10 mouse cellular contexts compared by ENCODE assay signal in genomic region chr15:83445908-83446307, GRCm38 (mm10). TPM values are rescaled to one million over a fixed set of nuclear protein-coding genes. Genes with fewer than 3 reads are reported as not detected.
A peak's percentile ranks its signal among the peaks of the same experiment; 100 is the strongest.
DNase-seq lines count a peak whose midpoint lies in the region; ATAC-seq lines count a peak whose summit lies in the region.
"Had no signal": no experiment of that assay in that cellular context is flagged by ENCODE, and none has a peak within 500 bp of the region (broad histone marks: within the 10 kb centered on the region; RNA-seq: fewer than 3 reads in every experiment).

No protein-coding gene starts in this region.

- no peaks in the 10 kb centered on the region for H3K27me3 ChIP-seq in hindbrain, embryonic 13.5 days
- no peaks in the 10 kb centered on the region for H3K27me3 ChIP-seq in hindbrain, embryonic 16.5 days (replicated peaks; ENCODE audit: control insufficient read depth, insufficient read depth, low read length)
- no peaks in the 10 kb centered on the region for H3K27me3 ChIP-seq in embryonic facial prominence, embryonic 11.5 days (ENCODE audit: control insufficient read depth, insufficient read depth, low read length)
- no peaks in the 10 kb centered on the region for H3K27me3 ChIP-seq in embryonic facial prominence, embryonic 15.5 days
- H3K27me3 ChIP-seq in liver, embryonic 13.5 days = no peaks in the 10 kb centered on the region

- ATAC-seq in hindbrain, embryonic 13.5 days (ENCODE audit: low FRiP score) = no peak
- no peak for ATAC-seq in hindbrain, embryonic 16.5 days
- ATAC-seq in embryonic facial prominence, embryonic 11.5 days (replicated peaks; ENCODE audit: insufficient number of reproducible peaks, low FRiP score, low TSS enrichment, low read depth) = no peak
- ATAC-seq in embryonic facial prominence, embryonic 15.5 days (ENCODE audit: insufficient number of reproducible peaks, low FRiP score, low TSS enrichment, low read depth) = 0 out of 2 replicates have a peak, but pooled peaks have one; percentile 26
- no peak for ATAC-seq in liver, embryonic 13.5 days (ENCODE audit: low read depth)

- peak overlapping the region; percentile 18; the same call in 1 of the 2 replicates for H3K27ac ChIP-seq in hindbrain, embryonic 13.5 days
- H3K27ac ChIP-seq in hindbrain, embryonic 16.5 days (ENCODE audit: low read depth, low read length) = no peak overlapping the region
- peak overlapping the region; percentile 22; the same call in 1 of the 2 replicates for H3K27ac ChIP-seq in embryonic facial prominence, embryonic 11.5 days (replicated peaks; ENCODE audit: low read depth, low read length)
- 0 out of 2 replicates have a peak overlapping the region, but pooled peaks have one; percentile 13 for H3K27ac ChIP-seq in embryonic facial prominence, embryonic 15.5 days (replicated peaks)
- peak overlapping the region; percentile 65; the same call in 1 of the 2 replicates for H3K27ac ChIP-seq in liver, embryonic 13.5 days
- H3K27ac ChIP-seq: liver, embryonic 14.5 days had no signal

- H3K9me3 ChIP-seq in hindbrain, embryonic 13.5 days = no peaks in the 10 kb centered on the region
- no peaks in the 10 kb centered on the region for H3K9me3 ChIP-seq in hindbrain, embryonic 16.5 days (ENCODE audit: control insufficient read depth, low read length)
- no peaks in the 10 kb centered on the region for H3K9me3 ChIP-seq in embryonic facial prominence, embryonic 11.5 days (replicated peaks; ENCODE audit: control insufficient read depth, low read length)
- H3K9me3 ChIP-seq in embryonic facial prominence, embryonic 15.5 days (replicated peaks) = no peaks in the 10 kb centered on the region
- no peaks in the 10 kb centered on the region for H3K9me3 ChIP-seq in liver, embryonic 13.5 days (replicated peaks)

- intact Hi-C loops in left cerebral cortex, postnatal 14 days (cut with DNase I) = loop anchor here (5.0 kb wide), 1 partner anchor 34 kb away; no protein-coding TSS in a partner anchor

- no peak overlapping the region for H3K9ac ChIP-seq in hindbrain, embryonic 13.5 days
- no peak overlapping the region for H3K9ac ChIP-seq in hindbrain, embryonic 16.5 days (ENCODE audit: low read depth, low read length)
- H3K9ac ChIP-seq in embryonic facial prominence, embryonic 11.5 days (replicated peaks; ENCODE audit: low read length) = no peak overlapping the region
- no peak overlapping the region for H3K9ac ChIP-seq in embryonic facial prominence, embryonic 15.5 days
- no peak overlapping the region for H3K9ac ChIP-seq in liver, embryonic 13.5 days
- H3K9ac ChIP-seq: liver, embryonic 14.5 days had no signal

- no peak overlapping the region for H3K4me2 ChIP-seq in hindbrain, embryonic 13.5 days
- H3K4me2 ChIP-seq in hindbrain, embryonic 16.5 days (ENCODE audit: low read length) = no peak overlapping the region
- no peak overlapping the region for H3K4me2 ChIP-seq in embryonic facial prominence, embryonic 11.5 days (ENCODE audit: low read depth, low read length)
- H3K4me2 ChIP-seq in embryonic facial prominence, embryonic 15.5 days (replicated peaks) = no peak overlapping the region
- H3K4me2 ChIP-seq in liver, embryonic 13.5 days = no peak overlapping the region

- 89% methylated on average over 2 of the region's 2 CpGs for WGBS in hindbrain, embryonic 13.5 days
- WGBS in hindbrain, embryonic 16.5 days = 93% methylated on average over 2 of the region's 2 CpGs
- 81% methylated on average over 2 of the region's 2 CpGs for WGBS in embryonic facial prominence, embryonic 11.5 days
- 73% methylated on average over 2 of the region's 2 CpGs for WGBS in embryonic facial prominence, embryonic 15.5 days
- WGBS in liver, embryonic 13.5 days (ENCODE audit: insufficient replicate concordance) = 79% methylated on average over 2 of the region's 2 CpGs

- DNase-seq in embryonic facial prominence, embryonic 11.5 days (ENCODE audit: low spot score) = no peak
- no peak for DNase-seq in liver, embryonic 13.5 days
- no peak for DNase-seq in left cerebral cortex, postnatal 14 days (ENCODE audit: low spot score in 2 of 2)
- no peak for DNase-seq in thymus, postnatal 36 days
- DNase-seq: cerebellum, postnatal 10 days; kidney, adult 11 months had no signal

- peaks cover 24% of the 10 kb centered on the region for H3K4me1 ChIP-seq in hindbrain, embryonic 13.5 days (replicated peaks)
- H3K4me1 ChIP-seq in hindbrain, embryonic 16.5 days (ENCODE audit: control insufficient read depth, insufficient read depth, low read depth, low read length) = no peaks in the 10 kb centered on the region
- no peaks in the 10 kb centered on the region for H3K4me1 ChIP-seq in embryonic facial prominence, embryonic 11.5 days (ENCODE audit: control insufficient read depth, insufficient read depth, low read length)
- peaks cover 46% of the 10 kb centered on the region for H3K4me1 ChIP-seq in embryonic facial prominence, embryonic 15.5 days
- peaks cover 93% of the 10 kb centered on the region for H3K4me1 ChIP-seq in liver, embryonic 13.5 days (replicated peaks)

- no peaks in the 10 kb centered on the region for H3K36me3 ChIP-seq in hindbrain, embryonic 13.5 days
- H3K36me3 ChIP-seq in hindbrain, embryonic 16.5 days (ENCODE audit: control insufficient read depth, insufficient read depth, low read length) = no peaks in the 10 kb centered on the region
- no peaks in the 10 kb centered on the region for H3K36me3 ChIP-seq in embryonic facial prominence, embryonic 11.5 days (replicated peaks; ENCODE audit: control insufficient read depth, insufficient read depth, low read depth, low read length)
- no peaks in the 10 kb centered on the region for H3K36me3 ChIP-seq in embryonic facial prominence, embryonic 15.5 days
- no peaks in the 10 kb centered on the region for H3K36me3 ChIP-seq in liver, embryonic 13.5 days

- no peak overlapping the region for H3K4me3 ChIP-seq in hindbrain, embryonic 13.5 days
- H3K4me3 ChIP-seq in hindbrain, embryonic 16.5 days (ENCODE audit: low read length) = no peak overlapping the region
- H3K4me3 ChIP-seq in embryonic facial prominence, embryonic 11.5 days (ENCODE audit: low read depth, low read length) = no peak overlapping the region
- H3K4me3 ChIP-seq in embryonic facial prominence, embryonic 15.5 days (replicated peaks) = no peak overlapping the region
- H3K4me3 ChIP-seq in liver, embryonic 13.5 days (replicated peaks) = no peak overlapping the region

RNA-seq across cellular contexts. Expression of gene Pacsin2, which starts 18.5 kb away (rescaled TPM):
- 27.8 and 29.5 TPM in 2 replicates for polyA plus RNA-seq in hindbrain, embryonic 13.5 days (2015; fragmentation: Nextera tagmentation; extraction: Ambion mirVana)
- 26.9 and 32.1 TPM in 2 replicates for polyA plus RNA-seq in hindbrain, embryonic 16.5 days (2015; fragmentation: Nextera tagmentation; extraction: Ambion mirVana)
- polyA plus RNA-seq in embryonic facial prominence, embryonic 11.5 days (2014; fragmentation: Nextera tagmentation; extraction: Ambion mirVana) = 41.7 and 41.9 TPM in 2 replicates
- polyA plus RNA-seq in embryonic facial prominence, embryonic 15.5 days (2015; fragmentation: Nextera tagmentation; extraction: Ambion mirVana) = 66.8 and 67.1 TPM in 2 replicates
- polyA plus RNA-seq in liver, embryonic 13.5 days (2015; fragmentation: Nextera tagmentation; extraction: Ambion mirVana) = 45.0 and 58.2 TPM in 2 replicates
- total RNA-seq in left cerebral cortex, postnatal 14 days (2021) = 10 to 100 TPM; 75.8 to 77.4 TPM
